Mouse (Mus musculus) erythroblast, embryonic 14.5 days (primary cell): ENCODE results near the gene Zfp963. TPM values are rescaled to one million over a fixed set of nuclear protein-coding genes. Genes with fewer than 3 reads are reported as not detected.

Experiments
- H3K27me3 ChIP-seq: 2 replicates; pipeline ENCODE4 v1.6.1; 2012; ENCODE audit warnings: inconsistent platforms; ENCODE audit not compliant: control insufficient read depth
- H3K36me3 ChIP-seq: 2 replicates; pipeline ENCODE4 v1.6.1; 2012; ENCODE audit warnings: mild to moderate bottlenecking, inconsistent platforms; ENCODE audit not compliant: control insufficient read depth
- H3K4me1 ChIP-seq: 2 replicates; pipeline ENCODE4 v1.6.1; 2012; ENCODE audit warnings: inconsistent platforms; ENCODE audit not compliant: control insufficient read depth
- H3K4me3 ChIP-seq: replicated peaks from 2 replicates; pipeline ENCODE3; 2012; ENCODE audit warnings: moderate library complexity, mild to moderate bottlenecking, inconsistent platforms
- H3K9me3 ChIP-seq: 2 replicates; pipeline ENCODE4 v1.6.1; 2012; ENCODE audit warnings: low read length, inconsistent platforms, mixed read lengths; ENCODE audit not compliant: control insufficient read depth
- GATA1 ChIP-seq: IDR thresholded peaks from 2 replicates; pipeline ENCODE4 v1.6.1; 2012; ENCODE audit warnings: low read length, inconsistent platforms, mixed read lengths
- TAL1 ChIP-seq: IDR thresholded peaks from 3 replicates; pipeline ENCODE4 v1.6.1; 2012; ENCODE audit warnings: low read length, inconsistent platforms, mixed read lengths
- polyA plus RNA-seq: library from polyadenylated mRNA; stranded (reverse); fragments of >175 nt; gene quantifications from 2 replicates; pipeline ENCODE4 v1.2.3, GENCODE M21; 2012

The Zfp963 gene
- polyA plus RNA-seq, 1 experiment, result 0.10 TPM

GRCm38 (mm10) chr8:69790773-69791367 lies 41.1 kb upstream of the Zfp963 start, which contains the start of the genes Atp13a1 and Zfp866:
Gene Atp13a1 (plus strand): TSS chr8:69791163.
Gene Zfp866 (minus strand): TSS chr8:69791178.
- H3K4me1 ChIP-seq, result peaks cover 40% of the 10 kb centered on the region

GRCm38 (mm10) chr8:69790364-69790763 lies 40.6 kb upstream of the Zfp963 start:
- H3K27me3 ChIP-seq, result no peaks in the 10 kb centered on the region
- peak overlapping the region; percentile 100 for H3K4me3 ChIP-seq
- H3K4me1 ChIP-seq, result peaks cover 40% of the 10 kb centered on the region
- TF ChIP-seq GATA1 (no peak), TAL1 (no peak)
- peaks cover 33% of the 10 kb centered on the region for H3K36me3 ChIP-seq
- H3K9me3 ChIP-seq, result no peaks in the 10 kb centered on the region

More at GRCm38 (mm10) chr8:69790773-69791367, 41.1 kb upstream of the Zfp963 start, which contains the start of the genes Atp13a1 and Zfp866:
- Histone ChIP-seq H3K27me3 (no peaks in the 10 kb centered on the region), H3K4me3 (peak within 1 kb of the TSS; percentile 100), H3K9me3 (no peaks in the 10 kb centered on the region), H3K36me3 (peaks cover 38% of the 10 kb centered on the region)
- no peak for TF ChIP-seq GATA1

- H3K9me3 ChIP-seq, result no peaks in the 10 kb centered on the region
- H3K4me3 ChIP-seq, result peak overlapping the region; percentile 100
- TF ChIP-seq TAL1, result no peak
- no peak for TF ChIP-seq GATA1
- no peaks in the 10 kb centered on the region for H3K27me3 ChIP-seq
- peaks cover 40% of the 10 kb centered on the region for H3K4me1 ChIP-seq
- peaks cover 26% of the 10 kb centered on the region for H3K36me3 ChIP-seq
Observed at GRCm38 (mm10) chr8:69789731-69790130, 40.0 kb upstream of the Zfp963 start.

GRCm38 (mm10) chr8:69789105-69789504 lies 39.3 kb upstream of the Zfp963 start:
- Histone ChIP-seq H3K36me3 (peaks cover 20% of the 10 kb centered on the region), H3K27me3 (no peaks in the 10 kb centered on the region), H3K4me3 (peak overlapping the region; percentile 19), H3K9me3 (no peaks in the 10 kb centered on the region), H3K4me1 (peaks cover 38% of the 10 kb centered on the region)
- no peak for TF ChIP-seq TAL1
- no peak for TF ChIP-seq GATA1

- no peaks in the 10 kb centered on the region for H3K9me3 ChIP-seq
- no peaks in the 10 kb centered on the region for H3K27me3 ChIP-seq
- H3K4me3 ChIP-seq, result no peak overlapping the region
- H3K4me1 ChIP-seq, result peaks cover 32% of the 10 kb centered on the region
- TF ChIP-seq GATA1 (no peak), TAL1 (no peak)
- H3K36me3 ChIP-seq, result peaks cover 10% of the 10 kb centered on the region
Observed at GRCm38 (mm10) chr8:69777111-69777510, 27.3 kb upstream of the Zfp963 start.

- Histone ChIP-seq H3K4me1 (peaks cover 38% of the 10 kb centered on the region), H3K36me3 (peaks cover 26% of the 10 kb centered on the region), H3K9me3 (no peaks in the 10 kb centered on the region), H3K27me3 (no peaks in the 10 kb centered on the region), H3K4me3 (peak overlapping the region; percentile 87)
- TF ChIP-seq TAL1 (no peak), GATA1 (no peak)
Observed at GRCm38 (mm10) chr8:69775149-69775534, 25.4 kb upstream of the Zfp963 start.

- H3K27me3 ChIP-seq, result no peaks in the 10 kb centered on the region
- H3K4me1 ChIP-seq, result peaks cover 38% of the 10 kb centered on the region
- peaks cover 31% of the 10 kb centered on the region for H3K36me3 ChIP-seq
- no peaks in the 10 kb centered on the region for H3K9me3 ChIP-seq
- peak within 1 kb of the TSS; percentile 87 for H3K4me3 ChIP-seq
- TF ChIP-seq TAL1, result no peak
- no peak for TF ChIP-seq GATA1
Observed at GRCm38 (mm10) chr8:69774503-69775148, 24.9 kb upstream of the Zfp963 start, which contains the start of gene Gm20422. Gene Gm20422 (minus strand): TSS chr8:69774886.

- no peak for TF ChIP-seq TAL1
- no peaks in the 10 kb centered on the region for H3K27me3 ChIP-seq
- H3K9me3 ChIP-seq, result peaks cover 2% of the 10 kb centered on the region
- peaks cover 37% of the 10 kb centered on the region for H3K4me1 ChIP-seq
- H3K4me3 ChIP-seq, result no peak overlapping the region
- H3K36me3 ChIP-seq, result peaks cover 55% of the 10 kb centered on the region
Observed at GRCm38 (mm10) chr8:69772106-69772505, 22.3 kb upstream of the Zfp963 start.

GRCm38 (mm10) chr8:69771221-69771620 lies 21.5 kb upstream of the Zfp963 start:
- Histone ChIP-seq H3K27me3 (no peaks in the 10 kb centered on the region), H3K4me1 (peaks cover 35% of the 10 kb centered on the region), H3K9me3 (peaks cover 7% of the 10 kb centered on the region), H3K4me3 (no peak overlapping the region), H3K36me3 (peaks cover 63% of the 10 kb centered on the region)
- TF ChIP-seq GATA1, result no peak
- TF ChIP-seq TAL1, result no peak
